Comparison of ENCODE assay signal across 24 mouse cellular contexts in genomic region chr11:81135141-81135540, GRCm38 (mm10).
DNase-seq lines count a peak whose midpoint lies in the region; ATAC-seq and TF ChIP-seq lines count a peak whose summit lies in the region.
"Had no signal": no experiment of that assay in that cellular context is flagged by ENCODE, and none has a peak within 500 bp of the region (broad histone marks: within the 10 kb centered on the region; RNA-seq: fewer than 3 reads in every experiment).

No protein-coding gene starts in this region.

- TF ChIP-seq CTCF in forebrain, postnatal 0 days (IDR thresholded peaks at IDR 0.05; ENCODE audit: low read depth) = no peak

- ATAC-seq in forebrain, postnatal 0 days = 0 out of 2 replicates have a peak, but pooled peaks have one; percentile 51
- ATAC-seq in forebrain, embryonic 13.5 days = no peak

- H3K9me3 ChIP-seq in forebrain, postnatal 0 days (ENCODE audit: low read length) = no peaks in the 10 kb centered on the region
- H3K9me3 ChIP-seq in forebrain, embryonic 13.5 days (replicated peaks) = no peaks in the 10 kb centered on the region
- H3K9me3 ChIP-seq: embryonic facial prominence, embryonic 15.5 days; forebrain, embryonic 10.5 days; hindbrain, embryonic 15.5 days; limb, embryonic 10.5 days; midbrain, embryonic 12.5 days; neural tube, embryonic 15.5 days had no signal

- H3K4me3 ChIP-seq in forebrain, postnatal 0 days (ENCODE audit: low read depth, low read length) = no peak overlapping the region
- no peak overlapping the region for H3K4me3 ChIP-seq in forebrain, embryonic 13.5 days
- H3K4me3 ChIP-seq: embryonic facial prominence, embryonic 15.5 days; forebrain, embryonic 10.5 days; hindbrain, embryonic 15.5 days; limb, embryonic 10.5 days; midbrain, embryonic 12.5 days; neural tube, embryonic 15.5 days had no signal

- no peak overlapping the region for H3K27ac ChIP-seq in forebrain, postnatal 0 days (ENCODE audit: low read depth, low read length)
- H3K27ac ChIP-seq in forebrain, embryonic 13.5 days = no peak overlapping the region
- H3K27ac ChIP-seq: embryonic facial prominence, embryonic 15.5 days; forebrain, embryonic 10.5 days; hindbrain, embryonic 15.5 days; limb, embryonic 10.5 days; macrophage; midbrain, embryonic 12.5 days; neural tube, embryonic 15.5 days had no signal

- H3K4me2 ChIP-seq in forebrain, postnatal 0 days (ENCODE audit: low read depth) = no peak overlapping the region
- no peak overlapping the region for H3K4me2 ChIP-seq in forebrain, embryonic 13.5 days
- H3K4me2 ChIP-seq: embryonic facial prominence, embryonic 15.5 days; hindbrain, embryonic 15.5 days; liver, embryonic 11.5 days; lung, embryonic 14.5 days; midbrain, embryonic 12.5 days; neural tube, embryonic 15.5 days had no signal

- WGBS in forebrain, postnatal 0 days = 42% methylated on average over 4 of the region's 4 CpGs
- WGBS in forebrain, embryonic 13.5 days = 52% methylated on average over 4 of the region's 4 CpGs

- no peaks in the 10 kb centered on the region for H3K27me3 ChIP-seq in forebrain, postnatal 0 days (ENCODE audit: insufficient read depth, low read length)
- no peaks in the 10 kb centered on the region for H3K27me3 ChIP-seq in forebrain, embryonic 13.5 days
- H3K27me3 ChIP-seq: embryonic facial prominence, embryonic 15.5 days; hindbrain, embryonic 15.5 days; midbrain, embryonic 12.5 days; neural tube, embryonic 15.5 days had no signal

- no peak overlapping the region for H3K9ac ChIP-seq in forebrain, postnatal 0 days
- no peak overlapping the region for H3K9ac ChIP-seq in forebrain, embryonic 13.5 days
- H3K9ac ChIP-seq: embryonic facial prominence, embryonic 15.5 days; hindbrain, embryonic 15.5 days; lung, embryonic 14.5 days; midbrain, embryonic 12.5 days; neural tube, embryonic 15.5 days had no signal

- H3K36me3 ChIP-seq in forebrain, postnatal 0 days (ENCODE audit: insufficient read depth) = no peaks in the 10 kb centered on the region
- no peaks in the 10 kb centered on the region for H3K36me3 ChIP-seq in forebrain, embryonic 13.5 days (ENCODE audit: poor library complexity, severe bottlenecking)
- H3K36me3 ChIP-seq: embryonic facial prominence, embryonic 15.5 days; forebrain, embryonic 10.5 days; hindbrain, embryonic 15.5 days; limb, embryonic 10.5 days; midbrain, embryonic 12.5 days; neural tube, embryonic 15.5 days had no signal

- no peak for DNase-seq in forebrain, postnatal 0 days
- peak; percentile 70 for DNase-seq in right cerebral cortex, adult 18-20 months
- no peak for DNase-seq in right cerebral cortex, postnatal 14 days
- peak; percentile 45 to 73 for DNase-seq in layer of hippocampus, postnatal 14 days (ENCODE audit: low spot score in 2 of 2)
- peak; percentile 49 to 73 for DNase-seq in right cerebral cortex, postnatal 36 days (ENCODE audit: low spot score in 2 of 2)
- no peak for DNase-seq in kidney, postnatal 4 days
- DNase-seq in lung, postnatal 4 days = no peak
- DNase-seq: adrenal gland, adult 8-10 months; cerebellum, adult 8-10 months; gastrocnemius, postnatal 14 days; kidney, adult 11 months; kidney, postnatal 10 days; lung, embryonic 14.5 days; spleen, adult 18-20 months; thymus, adult 18-20 months had no signal

- no peaks in the 10 kb centered on the region for H3K4me1 ChIP-seq in forebrain, postnatal 0 days (ENCODE audit: insufficient read depth)
- H3K4me1 ChIP-seq in forebrain, embryonic 13.5 days = peaks cover 14% of the 10 kb centered on the region; the same call in 1 of the 2 replicates
- H3K4me1 ChIP-seq: embryonic facial prominence, embryonic 15.5 days; hindbrain, embryonic 15.5 days; limb, embryonic 10.5 days had no signal

Comparison
In these comparisons a context has a peak if more than half of its experiments do, and no peak if none do; other contexts are left out.
1. DNase-seq: peak in right cerebral cortex, adult 18-20 months (single experiment), layer of hippocampus, postnatal 14 days (2 of 2) and right cerebral cortex, postnatal 36 days (2 of 2); none in forebrain, postnatal 0 days (single experiment), right cerebral cortex, postnatal 14 days (single experiment), kidney, postnatal 4 days (0 of 2) and lung, postnatal 4 days (0 of 2).